In the genomic region with DNA sequence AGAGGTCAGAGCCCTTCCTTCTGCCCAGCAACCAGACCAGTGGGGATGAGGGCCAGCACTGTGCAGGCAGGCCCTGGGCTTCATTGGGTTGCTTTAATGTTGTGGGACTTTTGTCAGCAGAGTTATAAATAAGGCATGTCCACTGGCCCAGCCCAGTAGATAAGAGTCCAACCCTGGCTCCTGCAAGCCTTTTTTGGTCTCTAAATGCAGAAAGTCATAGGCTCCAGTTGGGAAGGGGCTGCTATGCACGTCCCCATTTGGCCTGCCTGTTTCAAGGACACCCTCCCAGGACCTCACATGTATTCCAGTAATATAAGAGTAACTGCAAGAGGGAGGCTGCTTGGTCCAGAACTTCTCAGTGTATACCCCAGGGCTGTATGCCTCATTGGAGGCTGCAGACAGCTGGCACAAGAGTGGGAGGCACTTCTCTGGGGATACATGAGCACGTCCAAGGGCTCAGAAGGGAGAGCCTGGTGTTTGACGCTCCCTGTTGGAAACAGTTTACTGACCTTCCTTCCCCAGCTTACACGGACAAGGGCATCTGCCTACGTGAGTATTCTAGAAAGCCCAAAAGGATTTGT, we compare ENCODE assay signal across 7 mouse cellular contexts. TPM values are rescaled to one million over a fixed set of nuclear protein-coding genes. Genes with fewer than 3 reads are reported as not detected.
DNase-seq lines count a peak whose midpoint lies in the region; ATAC-seq lines count a peak whose summit lies in the region.

TSS of gene Fhl2 (minus strand) at position 324 of the 581 bp plus-strand sequence.

- no peaks in the 10 kb centered on the region for H3K27me3 ChIP-seq in midbrain, embryonic 13.5 days
- no peaks in the 10 kb centered on the region for H3K27me3 ChIP-seq in midbrain, embryonic 10.5 days (ENCODE audit: low read depth, poor library complexity, severe bottlenecking)
- H3K27me3 ChIP-seq in intestine, embryonic 14.5 days (replicated peaks; ENCODE audit: control insufficient read depth, insufficient read depth, low read length), result no peaks in the 10 kb centered on the region
- no peaks in the 10 kb centered on the region for H3K27me3 ChIP-seq in stomach, embryonic 15.5 days (replicated peaks)

- no peak within 1 kb of the TSS for H3K4me3 ChIP-seq in midbrain, embryonic 13.5 days (replicated peaks)
- no peak within 1 kb of the TSS for H3K4me3 ChIP-seq in midbrain, embryonic 10.5 days
- H3K4me3 ChIP-seq in intestine, embryonic 14.5 days (ENCODE audit: low read depth, low read length), result no peak within 1 kb of the TSS
- H3K4me3 ChIP-seq in stomach, embryonic 15.5 days (replicated peaks), result no peak within 1 kb of the TSS

- ATAC-seq in midbrain, embryonic 13.5 days, result no peak
- no peak for ATAC-seq in intestine, embryonic 14.5 days (replicated peaks; ENCODE audit: low FRiP score, low TSS enrichment, low read depth)
- no peak for ATAC-seq in stomach, embryonic 15.5 days (ENCODE audit: insufficient read depth, low FRiP score, low read depth)

- no peaks in the 10 kb centered on the region for H3K9me3 ChIP-seq in midbrain, embryonic 13.5 days
- H3K9me3 ChIP-seq in midbrain, embryonic 10.5 days (replicated peaks), result no peaks in the 10 kb centered on the region
- H3K9me3 ChIP-seq in intestine, embryonic 14.5 days (ENCODE audit: control insufficient read depth, low read length), result no peaks in the 10 kb centered on the region
- no peaks in the 10 kb centered on the region for H3K9me3 ChIP-seq in stomach, embryonic 15.5 days

- DNase-seq in midbrain, embryonic 10.5 days (ENCODE audit: low spot score), result no peak
- DNase-seq in heart, adult 18-20 months, result peak; percentile 64 to 76
- peak; percentile 52 for DNase-seq in intestine, embryonic 14.5 days (ENCODE audit: low spot score)
- DNase-seq in natural killer cell, adult 2 months (ENCODE audit: low spot score in 2 of 2), result no peak
- no peak for DNase-seq in embryo, embryonic 10.5 days (ENCODE audit: low spot score)

- H3K4me1 ChIP-seq in midbrain, embryonic 13.5 days (replicated peaks), result no peaks in the 10 kb centered on the region
- no peaks in the 10 kb centered on the region for H3K4me1 ChIP-seq in midbrain, embryonic 10.5 days
- peaks cover 7% of the 10 kb centered on the region for H3K4me1 ChIP-seq in intestine, embryonic 14.5 days (replicated peaks; ENCODE audit: control insufficient read depth, insufficient read depth, low read length)
- H3K4me1 ChIP-seq in stomach, embryonic 15.5 days, result peaks cover 10% of the 10 kb centered on the region; the same call in 1 of the 2 replicates

- H3K27ac ChIP-seq in midbrain, embryonic 13.5 days, result no peak within 1 kb of the TSS
- no peak within 1 kb of the TSS for H3K27ac ChIP-seq in midbrain, embryonic 10.5 days (replicated peaks)
- no peak within 1 kb of the TSS for H3K27ac ChIP-seq in intestine, embryonic 14.5 days (ENCODE audit: low read depth)
- no peak within 1 kb of the TSS for H3K27ac ChIP-seq in stomach, embryonic 15.5 days

- 85% methylated on average over 5 of the region's 5 CpGs for WGBS in midbrain, embryonic 13.5 days
- WGBS in midbrain, embryonic 10.5 days, result 80% methylated on average over 5 of the region's 5 CpGs
- WGBS in intestine, embryonic 14.5 days, result 69% methylated on average over 5 of the region's 5 CpGs
- 64% methylated on average over 5 of the region's 5 CpGs for WGBS in stomach, embryonic 15.5 days

- no peak within 1 kb of the TSS for H3K9ac ChIP-seq in midbrain, embryonic 13.5 days (replicated peaks)
- no peak within 1 kb of the TSS for H3K9ac ChIP-seq in intestine, embryonic 14.5 days (ENCODE audit: low read length)
- H3K9ac ChIP-seq in stomach, embryonic 15.5 days, result no peak within 1 kb of the TSS

- no peaks in the 10 kb centered on the region for H3K36me3 ChIP-seq in midbrain, embryonic 13.5 days
- no peaks in the 10 kb centered on the region for H3K36me3 ChIP-seq in midbrain, embryonic 10.5 days
- no peaks in the 10 kb centered on the region for H3K36me3 ChIP-seq in intestine, embryonic 14.5 days (ENCODE audit: control insufficient read depth, insufficient read depth, low read length)
- H3K36me3 ChIP-seq in stomach, embryonic 15.5 days, result no peaks in the 10 kb centered on the region

- no peak within 1 kb of the TSS for H3K4me2 ChIP-seq in midbrain, embryonic 13.5 days (replicated peaks)
- no peak within 1 kb of the TSS for H3K4me2 ChIP-seq in intestine, embryonic 14.5 days (ENCODE audit: low read length)
- H3K4me2 ChIP-seq in stomach, embryonic 15.5 days, result no peak within 1 kb of the TSS

RNA-seq across cellular contexts. Expression of gene Fhl2, which starts in this region (rescaled TPM):
- polyA plus RNA-seq in midbrain, embryonic 13.5 days (2015; fragmentation: Nextera tagmentation; extraction: Ambion mirVana), result 10.2 and 11.2 TPM in 2 replicates
- polyA plus RNA-seq in midbrain, embryonic 10.5 days (2016; fragmentation: Nextera tagmentation; extraction: Ambion mirVana), result 6.8 and 7.1 TPM in 2 replicates
- 1,000 to 10,000 TPM; 1,612 to 1,845 TPM for total RNA-seq in heart, adult 18-20 months (2021)
- polyA plus RNA-seq in intestine, embryonic 14.5 days (2014; fragmentation: Nextera tagmentation; extraction: Ambion mirVana), result 60.5 and 70.1 TPM in 2 replicates
- polyA plus RNA-seq in stomach, embryonic 15.5 days (2015; fragmentation: Nextera tagmentation; extraction: Ambion mirVana), result 72.1 and 74.4 TPM in 2 replicates

Comparison
In these comparisons a context has a peak if more than half of its experiments do, and no peak if none do; other contexts are left out.
1. DNase-seq: peak in heart, adult 18-20 months (2 of 2) and intestine, embryonic 14.5 days (single experiment); none in midbrain, embryonic 10.5 days (single experiment), natural killer cell, adult 2 months (0 of 2) and embryo, embryonic 10.5 days (single experiment).